Mouse (Mus musculus) hindbrain, embryonic 16.5 days (tissue): Measurements from ENCODE around the gene Cipc. TPM values are rescaled to one million over a fixed set of nuclear protein-coding genes. Genes with fewer than 3 reads are reported as not detected.

Experiments
- ATAC-seq: fragments of 200-750 bp; cut with Nextera tagmentation; 2 replicates; pipeline ENCODE4 v1.8.0; 2017; ENCODE audit warnings: moderate TSS enrichment, moderate library complexity
- H3K27ac ChIP-seq: fragments of 300-500 bp; sonication (generic); 2 replicates; pipeline ENCODE4 v1.5.1; 2014; ENCODE audit warnings: low read depth, mild to moderate bottlenecking, control low read depth, low read length, moderate library complexity
- H3K27me3 ChIP-seq: fragments of 300-500 bp; sonication (generic); replicated peaks from 2 replicates; pipeline ENCODE4 v1.6.1; 2014; ENCODE audit warnings: low read length; ENCODE audit not compliant: control insufficient read depth, insufficient read depth
- H3K36me3 ChIP-seq: fragments of 300-500 bp; sonication (generic); 2 replicates; pipeline ENCODE4 v1.6.1; 2014; ENCODE audit warnings: mild to moderate bottlenecking, low read length, moderate library complexity, mixed read lengths; ENCODE audit not compliant: control insufficient read depth, insufficient read depth
- H3K4me1 ChIP-seq: fragments of 300-500 bp; sonication (generic); 2 replicates; pipeline ENCODE4 v1.6.1; 2014; ENCODE audit warnings: low read depth, low read length; ENCODE audit not compliant: control insufficient read depth, insufficient read depth
- H3K4me2 ChIP-seq: fragments of 300-500 bp; sonication (generic); 2 replicates; pipeline ENCODE4 v1.6.1; 2014; ENCODE audit warnings: mild to moderate bottlenecking, low read length, control low read depth, moderate library complexity
- H3K4me3 ChIP-seq: fragments of 300-500 bp; sonication (generic); 2 replicates; pipeline ENCODE4 v1.5.1; 2014; ENCODE audit warnings: mild to moderate bottlenecking, low read length, control low read depth, moderate library complexity
- H3K9ac ChIP-seq: fragments of 300-500 bp; sonication (generic); 2 replicates; pipeline ENCODE4 v1.6.1; 2014; ENCODE audit warnings: low read depth, mild to moderate bottlenecking, control low read depth, low read length, moderate library complexity
- H3K9me3 ChIP-seq: fragments of 300-500 bp; sonication (generic); 2 replicates; pipeline ENCODE4 v1.6.1; 2014; ENCODE audit warnings: mild to moderate bottlenecking, low read length, moderate library complexity; ENCODE audit not compliant: control insufficient read depth
- WGBS: fragments of 180-500 bp; shearing (Covaris S2); extraction: QIAGEN DNeasy Blood & Tissue Kit; methylation state at CpG from one replicate; pipeline ENCODE4 v1.1.7; 2014; 5-methylcytosine and 5-hydroxymethylcytosine counted together
- polyA plus RNA-seq: library from polyadenylated mRNA; unstranded; fragments of >200 nt; fragmentation: Nextera tagmentation; extraction: Ambion mirVana; gene quantifications from 2 replicates; pipeline ENCODE4 v1.2.1, GENCODE M21; 2015

Gene Cipc
- polyA plus RNA-seq, 1 experiment from 2014 or later = 43.4 TPM

DNA sequence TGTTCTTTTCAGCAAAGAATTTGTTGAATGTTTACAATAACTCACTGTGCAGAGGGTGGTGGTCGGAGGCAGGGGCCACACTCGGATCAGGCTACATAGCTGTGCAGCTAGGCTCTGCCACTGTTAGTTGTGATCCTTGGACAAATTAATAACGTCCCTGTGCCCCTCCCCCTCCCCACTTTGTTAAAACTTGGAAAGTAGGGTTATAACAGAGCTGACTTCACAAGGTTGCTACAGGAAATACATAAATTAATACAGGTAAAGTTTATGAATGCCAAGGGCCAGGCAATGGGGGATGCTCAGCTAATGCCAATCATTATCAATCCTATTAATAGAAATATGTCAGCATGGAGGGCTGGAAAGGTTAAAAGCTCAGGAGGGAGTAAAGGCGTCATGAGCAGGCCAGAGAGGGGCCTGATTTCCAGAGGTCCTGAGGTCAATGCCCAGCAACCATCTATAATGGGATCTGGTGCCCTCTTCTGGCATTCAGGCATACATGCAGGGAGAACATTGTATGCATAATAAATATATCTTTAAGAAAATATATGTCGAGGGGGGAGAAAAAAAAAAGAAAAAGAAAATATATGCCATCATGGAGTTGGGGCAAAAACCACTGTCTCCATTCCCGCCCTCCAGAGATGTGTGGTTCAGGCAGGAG, 29.8 kb downstream of the Cipc start:
- WGBS = 64% methylated on average over 6 of the region's 6 CpGs
- H3K9me3 ChIP-seq = no peaks in the 10 kb centered on the region
- no peak for ATAC-seq
- H3K4me1 ChIP-seq = peaks cover 41% of the 10 kb centered on the region
- H3K4me2 ChIP-seq = no peak overlapping the region
- no peak overlapping the region for H3K27ac ChIP-seq
- 0 out of 2 replicates have a peak, but pooled peaks cover 2% of the 10 kb centered on the region for H3K27me3 ChIP-seq
- no peak overlapping the region for H3K9ac ChIP-seq
- H3K4me3 ChIP-seq = no peak overlapping the region
- no peaks in the 10 kb centered on the region for H3K36me3 ChIP-seq

DNA sequence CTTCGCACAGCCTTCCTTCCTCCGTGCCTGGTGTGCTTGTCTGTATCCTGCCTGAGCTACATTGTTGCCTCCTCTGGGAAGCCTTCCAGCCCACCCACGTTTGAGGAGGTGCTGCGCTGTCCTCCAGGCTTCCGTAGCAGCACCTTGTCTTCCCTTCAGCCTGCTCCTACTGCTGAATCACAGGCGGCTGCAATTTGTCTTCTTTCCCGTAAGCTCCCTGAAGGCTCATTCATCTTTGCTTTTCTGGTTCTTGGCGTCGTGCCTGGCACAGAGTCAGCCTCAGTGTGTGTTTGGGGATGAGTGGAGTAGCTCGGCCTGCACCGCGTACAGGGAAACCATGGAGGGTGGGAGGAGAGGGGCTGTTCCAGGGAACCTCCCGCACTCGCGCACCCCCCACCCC, 31.0 kb downstream of the Cipc start:
- WGBS = 14% methylated on average over 15 of the region's 15 CpGs
- H3K27ac ChIP-seq = no peak overlapping the region
- no peaks in the 10 kb centered on the region for H3K36me3 ChIP-seq
- peaks cover 4% of the 10 kb centered on the region; the same call in 1 of the 2 replicates for H3K27me3 ChIP-seq
- H3K4me3 ChIP-seq = no peak overlapping the region
- H3K9me3 ChIP-seq = no peaks in the 10 kb centered on the region
- ATAC-seq = 0 out of 2 replicates have a peak, but pooled peaks have one; percentile 13
- H3K9ac ChIP-seq = no peak overlapping the region
- peaks cover 42% of the 10 kb centered on the region for H3K4me1 ChIP-seq
- peak overlapping the region; percentile 3; the same call in 1 of the 2 replicates for H3K4me2 ChIP-seq

DNA sequence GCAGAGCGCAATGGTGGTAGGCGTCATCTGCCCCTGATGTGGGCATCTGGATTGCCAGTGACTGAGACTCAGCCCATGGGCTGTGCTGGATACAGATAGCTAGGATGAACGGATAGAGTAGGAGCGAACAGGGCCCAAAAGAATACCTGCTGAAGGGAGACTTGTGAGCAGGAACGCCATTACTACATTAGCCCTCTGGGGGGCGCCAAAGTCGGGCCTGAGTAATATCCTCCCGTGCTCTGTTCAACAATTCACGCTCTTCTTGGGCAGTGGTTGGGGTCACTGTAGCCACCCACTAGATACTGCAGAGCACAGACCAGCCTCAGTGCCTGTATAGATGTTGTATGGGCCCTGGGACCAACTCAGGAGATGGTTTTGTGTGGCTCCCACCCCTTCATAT, 34.3 kb downstream of the Cipc start:
- H3K4me3 ChIP-seq = no peak overlapping the region
- H3K36me3 ChIP-seq = no peaks in the 10 kb centered on the region
- peaks cover 24% of the 10 kb centered on the region for H3K4me1 ChIP-seq
- H3K9ac ChIP-seq = no peak overlapping the region
- H3K4me2 ChIP-seq = no peak overlapping the region
- WGBS = 21% methylated on average over 9 of the region's 9 CpGs
- H3K9me3 ChIP-seq = no peaks in the 10 kb centered on the region
- peaks cover 5% of the 10 kb centered on the region; the same call in 1 of the 2 replicates for H3K27me3 ChIP-seq
- no peak for ATAC-seq
- H3K27ac ChIP-seq = no peak overlapping the region

GRCm38 (mm10) chr12:86983470-86984193, 36.8 kb downstream of the Cipc start:
- Histone ChIP-seq H3K9me3 (no peaks in the 10 kb centered on the region), H3K9ac (peak overlapping the region; percentile 43; the same call in 1 of the 2 replicates), H3K4me2 (peak overlapping the region; percentile 52), H3K36me3 (no peaks in the 10 kb centered on the region), H3K4me3 (peak overlapping the region; percentile 6; the same call in 1 of the 2 replicates), H3K4me1 (peaks cover 15% of the 10 kb centered on the region), H3K27ac (no peak overlapping the region; the same call in 1 of the 2 replicates), H3K27me3 (peaks cover 15% of the 10 kb centered on the region)
- ATAC-seq = peak; percentile 51
- WGBS = 4% methylated on average over 26 of the region's 28 CpGs

GRCm38 (mm10) chr12:86984194-86984555, 37.3 kb downstream of the Cipc start:
- Histone ChIP-seq H3K4me1 (peaks cover 17% of the 10 kb centered on the region), H3K27ac (no peak overlapping the region), H3K9ac (no peak overlapping the region), H3K4me2 (no peak overlapping the region), H3K4me3 (no peak overlapping the region), H3K36me3 (no peaks in the 10 kb centered on the region), H3K9me3 (no peaks in the 10 kb centered on the region), H3K27me3 (peaks cover 18% of the 10 kb centered on the region)
- 3% methylated on average over 6 of the region's 6 CpGs for WGBS
- no peak; the same call in 1 of the 2 replicates for ATAC-seq

- H3K4me1 ChIP-seq = peaks cover 27% of the 10 kb centered on the region
- no peak for ATAC-seq
- peaks cover 18% of the 10 kb centered on the region for H3K27me3 ChIP-seq
- H3K36me3 ChIP-seq = no peaks in the 10 kb centered on the region
- no peaks in the 10 kb centered on the region for H3K9me3 ChIP-seq
- no peak overlapping the region for H3K9ac ChIP-seq
- WGBS = 82% methylated on average over 4 of the region's 4 CpGs
- H3K4me3 ChIP-seq = no peak overlapping the region
- no peak overlapping the region for H3K27ac ChIP-seq
- no peak overlapping the region for H3K4me2 ChIP-seq
These were observed 39.7 kb downstream of the Cipc start for GRCm38 (mm10) chr12:86986562-86986961.

DNA sequence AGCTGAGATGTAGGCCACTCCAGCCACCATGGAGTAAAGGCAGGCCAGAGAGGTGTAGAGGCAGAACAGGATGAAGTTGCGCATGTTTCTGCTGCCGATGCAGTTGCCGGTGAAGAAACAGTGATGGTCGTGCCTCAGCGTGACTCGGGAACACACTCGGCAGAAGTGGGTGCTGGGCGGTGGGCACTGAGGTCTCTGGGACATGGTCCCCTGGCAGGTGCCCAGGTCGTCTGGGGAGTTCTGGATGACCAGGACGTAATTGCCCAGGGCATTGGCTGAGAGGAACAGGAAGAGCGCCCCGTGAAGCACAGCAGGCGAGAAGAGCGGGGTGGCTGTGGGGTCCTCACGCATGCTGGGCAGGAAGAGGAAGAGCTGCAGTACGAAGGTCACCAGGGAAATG, 41.4 kb downstream of the Cipc start:
- WGBS = 53% methylated on average over 16 of the region's 16 CpGs
- Histone ChIP-seq H3K27ac (no peak overlapping the region), H3K4me3 (no peak overlapping the region), H3K27me3 (peaks cover 15% of the 10 kb centered on the region), H3K9ac (no peak overlapping the region; the same call in 1 of the 2 replicates), H3K4me2 (no peak overlapping the region), H3K36me3 (no peaks in the 10 kb centered on the region), H3K4me1 (peaks cover 23% of the 10 kb centered on the region), H3K9me3 (no peaks in the 10 kb centered on the region)
- ATAC-seq = no peak

- no peaks in the 10 kb centered on the region for H3K9me3 ChIP-seq
- H3K27me3 ChIP-seq = peaks cover 15% of the 10 kb centered on the region
- H3K4me1 ChIP-seq = peaks cover 12% of the 10 kb centered on the region
- peak overlapping the region; percentile 87 for H3K4me2 ChIP-seq
- H3K36me3 ChIP-seq = no peaks in the 10 kb centered on the region
- no peak for ATAC-seq
- H3K9ac ChIP-seq = peak overlapping the region; percentile 81
- no peak overlapping the region for H3K27ac ChIP-seq
- WGBS = 4% methylated on average over 15 of the region's 15 CpGs
- peak overlapping the region; percentile 68 for H3K4me3 ChIP-seq
These were observed 42.5 kb downstream of the Cipc start for GRCm38 (mm10) chr12:86989378-86989777.
